Mouse (Mus musculus): ENCODE results near the gene H13.
A peak's percentile ranks its signal among the peaks of the same experiment; 100 is the strongest.

GRCm38 (mm10) chr2:152671642-152671999 is 2.4 kb downstream of the H13 start:
- TF ChIP-seq CTCF (conservative IDR thresholded peaks at IDR 0.05; ENCODE audit: low read length) (peak; percentile 47; the same call in 1 of the 2 replicates), NANOG (IDR thresholded peaks at IDR 0.05; ENCODE audit: borderline replicate concordance, low read length) (peak; percentile 31; the same call in 1 of the 2 replicates), POU5F1 (IDR thresholded peaks at IDR 0.05; ENCODE audit: borderline replicate concordance, low read length) (no peak)

All from E14TG2a.4 (cell line).